Mouse (Mus musculus): ENCODE data around the gene Rnf145.
A peak's percentile ranks its signal among the peaks of the same experiment; 100 is the strongest.

GRCm38 (mm10) chr11:44509906-44510305 lies 8.9 kb upstream of the Rnf145 start:
- no peak for TF ChIP-seq TAL1 (IDR thresholded peaks at IDR 0.05; ENCODE audit: low read length)
- TF ChIP-seq GATA1 (IDR thresholded peaks at IDR 0.05; ENCODE audit: low read length), result peak; percentile 63
